Mouse (Mus musculus) midbrain, embryonic 11.5 days (tissue): ENCODE measurements around the gene Mfsd10. TPM values are rescaled to one million over a fixed set of nuclear protein-coding genes. Genes with fewer than 3 reads are reported as not detected.

Experiments used
- ATAC-seq: fragments of 200-750 bp; cut with Nextera tagmentation; 2 replicates; pipeline ENCODE4 v1.8.0; 2017; ENCODE audit warnings: moderate TSS enrichment, moderate library complexity; ENCODE audit not compliant: low FRiP score
- DNase-seq: peaks from one replicate; pipeline ENCODE4 v3.0.0; 2015; ENCODE audit warnings: low spot score; ENCODE audit errors: missing footprints
- H3K27ac ChIP-seq: fragments of 300-500 bp; sonication (generic); 2 replicates; pipeline ENCODE4 v1.5.1; 2014; ENCODE audit warnings: low read depth, low read length
- H3K27me3 ChIP-seq: fragments of 300-500 bp; sonication (generic); 2 replicates; pipeline ENCODE4 v1.6.1; 2014; ENCODE audit warnings: mild to moderate bottlenecking, low read length, moderate library complexity, mixed read lengths; ENCODE audit not compliant: control insufficient read depth, insufficient read depth
- H3K36me3 ChIP-seq: fragments of 300-500 bp; sonication (generic); 2 replicates; pipeline ENCODE4 v1.6.1; 2014; ENCODE audit warnings: mild to moderate bottlenecking, low read length, moderate library complexity, mixed read lengths; ENCODE audit not compliant: control insufficient read depth, insufficient read depth
- H3K4me1 ChIP-seq: fragments of 300-500 bp; sonication (generic); 2 replicates; pipeline ENCODE4 v1.6.1; 2014; ENCODE audit warnings: low read length; ENCODE audit not compliant: control insufficient read depth, insufficient read depth
- H3K4me2 ChIP-seq: fragments of 300-500 bp; sonication (generic); 2 replicates; pipeline ENCODE4 v1.6.1; 2014; ENCODE audit warnings: mild to moderate bottlenecking, moderate library complexity
- H3K4me3 ChIP-seq: fragments of 300-500 bp; sonication (generic); 2 replicates; pipeline ENCODE4 v1.5.1; 2014; ENCODE audit warnings: low read depth, low read length
- H3K9ac ChIP-seq: fragments of 300-500 bp; sonication (generic); 2 replicates; pipeline ENCODE4 v1.6.1; 2014; ENCODE audit warnings: low read length
- H3K9me3 ChIP-seq: fragments of 300-500 bp; sonication (generic); 2 replicates; pipeline ENCODE4 v1.6.1; 2016; ENCODE audit warnings: low read length; ENCODE audit not compliant: control insufficient read depth
- WGBS: fragments of 180-500 bp; shearing (Covaris S2); extraction: QIAGEN DNeasy Blood & Tissue Kit; methylation state at CpG from one replicate; pipeline ENCODE4 v1.1.7; 2014; 5-methylcytosine and 5-hydroxymethylcytosine counted together
- polyA plus RNA-seq: library from polyadenylated mRNA; unstranded; fragments of >200 nt; fragmentation: Nextera tagmentation; extraction: Ambion mirVana; gene quantifications from 2 replicates; pipeline ENCODE4 v1.2.1, GENCODE M21; 2014

The Mfsd10 gene
- 61.6 and 65.4 TPM in 2 replicates for polyA plus RNA-seq

- Histone ChIP-seq H3K27me3 (no peaks in the 10 kb centered on the region), H3K9me3 (no peaks in the 10 kb centered on the region), H3K27ac (peak within 1 kb of the TSS; percentile 22; the same call in 1 of the 2 replicates), H3K36me3 (peaks cover 12% of the 10 kb centered on the region; the same call in 1 of the 2 replicates), H3K9ac (peak within 1 kb of the TSS; percentile 55), H3K4me2 (peak within 1 kb of the TSS; percentile 90), H3K4me1 (peaks cover 11% of the 10 kb centered on the region), H3K4me3 (peak within 1 kb of the TSS; percentile 49)
- ATAC-seq (peak; percentile 88), DNase-seq (peak; percentile 95)
- WGBS, result under 1% methylated on average over 47 of the region's 48 CpGs
These were observed at the start of gene Mfsd10 for GRCm38 (mm10) chr5:34636481-34637287. Gene Mfsd10, minus strand, starts transcription at chr5:34637212.

GRCm38 (mm10) chr5:34670280-34670679 is 33.3 kb upstream of the Mfsd10 start:
- H3K27ac ChIP-seq, result no peak overlapping the region
- no peak overlapping the region for H3K4me3 ChIP-seq
- H3K4me2 ChIP-seq, result no peak overlapping the region
- H3K9me3 ChIP-seq, result no peaks in the 10 kb centered on the region
- DNase-seq (no peak), ATAC-seq (no peak)
- no peaks in the 10 kb centered on the region for H3K36me3 ChIP-seq
- H3K27me3 ChIP-seq, result no peaks in the 10 kb centered on the region
- H3K4me1 ChIP-seq, result no peaks in the 10 kb centered on the region
- H3K9ac ChIP-seq, result no peak overlapping the region
- 81% methylated on average over 4 of the region's 4 CpGs for WGBS

GRCm38 (mm10) chr5:34669493-34669892 is 32.5 kb upstream of the Mfsd10 start:
- ATAC-seq, result no peak
- no peak overlapping the region for H3K9ac ChIP-seq
- no peak overlapping the region for H3K4me2 ChIP-seq
- no peak overlapping the region for H3K4me3 ChIP-seq
- no peaks in the 10 kb centered on the region for H3K36me3 ChIP-seq
- DNase-seq, result no peak
- 71% methylated on average over 2 of the region's 2 CpGs for WGBS
- no peaks in the 10 kb centered on the region for H3K4me1 ChIP-seq
- no peak overlapping the region for H3K27ac ChIP-seq
- H3K9me3 ChIP-seq, result no peaks in the 10 kb centered on the region
- H3K27me3 ChIP-seq, result no peaks in the 10 kb centered on the region

GRCm38 (mm10) chr5:34663231-34663630 is 26.2 kb upstream of the Mfsd10 start:
- DNase-seq, result no peak
- no peak for ATAC-seq
- Histone ChIP-seq H3K9me3 (no peaks in the 10 kb centered on the region), H3K9ac (no peak overlapping the region), H3K27me3 (no peaks in the 10 kb centered on the region), H3K36me3 (no peaks in the 10 kb centered on the region), H3K4me1 (peaks cover 9% of the 10 kb centered on the region), H3K4me3 (no peak overlapping the region), H3K4me2 (no peak overlapping the region), H3K27ac (no peak overlapping the region)
- WGBS, result 98% methylated on average over 2 of the region's 2 CpGs

- Histone ChIP-seq H3K27me3 (no peaks in the 10 kb centered on the region), H3K9me3 (no peaks in the 10 kb centered on the region), H3K4me3 (no peak overlapping the region), H3K27ac (no peak overlapping the region), H3K4me1 (peaks cover 9% of the 10 kb centered on the region), H3K36me3 (no peaks in the 10 kb centered on the region), H3K4me2 (no peak overlapping the region), H3K9ac (no peak overlapping the region)
- WGBS, result 81% methylated on average over 4 of the region's 4 CpGs
- ATAC-seq (no peak), DNase-seq (no peak)
These were observed 24.9 kb upstream of the Mfsd10 start for GRCm38 (mm10) chr5:34661909-34662308.

- no peak for ATAC-seq
- WGBS, result under 1% methylated on average over 53 of the region's 57 CpGs
- DNase-seq, result peak; percentile 97
These were observed 23.6 kb upstream of the Mfsd10 start for GRCm38 (mm10) chr5:34660591-34661130.

GRCm38 (mm10) chr5:34659686-34660590 is 22.9 kb upstream of the Mfsd10 start, which contains the start of the genes Nop14 and Grk4:
Gene Nop14, minus strand, starts transcription at chr5:34660148.
Gene Grk4, plus strand, starts transcription at chr5:34660379.
- Histone ChIP-seq H3K9ac (peak within 1 kb of the TSS; percentile 68), H3K27ac (peak within 1 kb of the TSS; percentile 76), H3K36me3 (peaks cover 8% of the 10 kb centered on the region; the same call in 1 of the 2 replicates), H3K4me2 (peak within 1 kb of the TSS; percentile 59), H3K27me3 (no peaks in the 10 kb centered on the region), H3K4me3 (peak within 1 kb of the TSS; percentile 54), H3K9me3 (no peaks in the 10 kb centered on the region), H3K4me1 (peaks cover 9% of the 10 kb centered on the region)
- peak; percentile 100 for DNase-seq
- ATAC-seq, result peak; percentile 100
- WGBS, result under 1% methylated on average over 60 of the region's 60 CpGs

More at GRCm38 (mm10) chr5:34660591-34661130, 23.6 kb upstream of the Mfsd10 start:
- H3K27ac ChIP-seq, result peak overlapping the region; percentile 76
- H3K9ac ChIP-seq, result peak overlapping the region; percentile 68
- H3K27me3 ChIP-seq, result no peaks in the 10 kb centered on the region
- H3K4me1 ChIP-seq, result peaks cover 9% of the 10 kb centered on the region
- H3K4me2 ChIP-seq, result peak overlapping the region; percentile 59
- H3K9me3 ChIP-seq, result no peaks in the 10 kb centered on the region
- peak overlapping the region; percentile 52 for H3K4me3 ChIP-seq
- peaks cover 4% of the 10 kb centered on the region; the same call in 1 of the 2 replicates for H3K36me3 ChIP-seq

GRCm38 (mm10) chr5:34657556-34657955 is 20.5 kb upstream of the Mfsd10 start:
- Histone ChIP-seq H3K36me3 (peaks cover 20% of the 10 kb centered on the region), H3K9ac (no peak overlapping the region), H3K4me3 (no peak overlapping the region), H3K27me3 (no peaks in the 10 kb centered on the region), H3K9me3 (no peaks in the 10 kb centered on the region), H3K27ac (no peak overlapping the region), H3K4me1 (peaks cover 9% of the 10 kb centered on the region), H3K4me2 (no peak overlapping the region)
- ATAC-seq (no peak), DNase-seq (no peak)
- WGBS, result 97% methylated on average over 8 of the region's 8 CpGs
